Mouse (Mus musculus): ENCODE results near the gene Pbrm1. TPM values are rescaled to one million over a fixed set of nuclear protein-coding genes. Genes with fewer than 3 reads are reported as not detected.

Pbrm1 gene
- polyA plus RNA-seq, 1 experiment from 2014 or later = 33.2 TPM

GRCm38 (mm10) chr14:31160196-31161150 lies 141.5 kb downstream of the Pbrm1 start:
- Histone ChIP-seq H3K27ac (ENCODE audit: low read depth) (peak overlapping the region; percentile 84), H3K4me1 (ENCODE audit: insufficient read depth) (peaks cover 35% of the 10 kb centered on the region), H3K9ac (replicated peaks) (peak overlapping the region; percentile 34), H3K36me3 (replicated peaks; ENCODE audit: insufficient read depth, low read length) (peaks cover 3% of the 10 kb centered on the region; the same call in 1 of the 2 replicates), H3K9me3 (ENCODE audit: low read length) (no peaks in the 10 kb centered on the region), H3K27me3 (ENCODE audit: insufficient read depth, low read length) (no peaks in the 10 kb centered on the region), H3K4me2 (ENCODE audit: low read depth, low read length) (peak overlapping the region; percentile 58), H3K4me3 (ENCODE audit: low read depth, low read length) (peak overlapping the region; percentile 9)
- TF ChIP-seq EP300 (IDR thresholded peaks at IDR 0.05; ENCODE audit: low read depth) (no peak), CTCF (IDR thresholded peaks at IDR 0.05; ENCODE audit: low read depth) (no peak)
- WGBS (ENCODE audit: insufficient replicate concordance) = 40% methylated on average over 27 of the region's 27 CpGs
- ATAC-seq = peak; percentile 85
- DNase-seq = peak; percentile 58

GRCm38 (mm10) chr14:31161191-31161590 lies 142.3 kb downstream of the Pbrm1 start:
- Histone ChIP-seq H3K4me2 (ENCODE audit: low read depth, low read length) (peak overlapping the region; percentile 39; the same call in 1 of the 2 replicates), H3K9me3 (ENCODE audit: low read length) (no peaks in the 10 kb centered on the region), H3K4me3 (ENCODE audit: low read depth, low read length) (no peak overlapping the region), H3K27ac (ENCODE audit: low read depth) (0 out of 2 replicates have a peak overlapping the region, but pooled peaks have one; percentile 84), H3K27me3 (ENCODE audit: insufficient read depth, low read length) (no peaks in the 10 kb centered on the region), H3K9ac (replicated peaks) (no peak overlapping the region), H3K4me1 (ENCODE audit: insufficient read depth) (peaks cover 38% of the 10 kb centered on the region), H3K36me3 (replicated peaks; ENCODE audit: insufficient read depth, low read length) (peaks cover 2% of the 10 kb centered on the region; the same call in 1 of the 2 replicates)
- 80% methylated on average over 7 of the region's 7 CpGs for WGBS (ENCODE audit: insufficient replicate concordance)
- no peak for DNase-seq
- no peak for ATAC-seq
- TF ChIP-seq CTCF (IDR thresholded peaks at IDR 0.05; ENCODE audit: low read depth) (no peak), EP300 (IDR thresholded peaks at IDR 0.05; ENCODE audit: low read depth) (no peak)

GRCm38 (mm10) chr14:31161638-31162037 lies 142.7 kb downstream of the Pbrm1 start:
- H3K9me3 ChIP-seq (ENCODE audit: low read length) = no peaks in the 10 kb centered on the region
- H3K4me2 ChIP-seq (ENCODE audit: low read depth, low read length) = peak overlapping the region; percentile 39; the same call in 1 of the 2 replicates
- H3K27ac ChIP-seq (ENCODE audit: low read depth) = no peak overlapping the region
- H3K4me3 ChIP-seq (ENCODE audit: low read depth, low read length) = no peak overlapping the region
- 68% methylated on average over 10 of the region's 10 CpGs for WGBS (ENCODE audit: insufficient replicate concordance)
- peaks cover 1% of the 10 kb centered on the region; the same call in 1 of the 2 replicates for H3K36me3 ChIP-seq (replicated peaks; ENCODE audit: insufficient read depth, low read length)
- H3K27me3 ChIP-seq (ENCODE audit: insufficient read depth, low read length) = no peaks in the 10 kb centered on the region
- TF ChIP-seq EP300 (IDR thresholded peaks at IDR 0.05; ENCODE audit: low read depth) = no peak
- no peak for TF ChIP-seq CTCF (IDR thresholded peaks at IDR 0.05; ENCODE audit: low read depth)
- no peak overlapping the region for H3K9ac ChIP-seq (replicated peaks)
- ATAC-seq (no peak), DNase-seq (no peak)
- peaks cover 42% of the 10 kb centered on the region for H3K4me1 ChIP-seq (ENCODE audit: insufficient read depth)

- H3K4me3 ChIP-seq (ENCODE audit: low read depth, low read length) = no peak overlapping the region
- no peak overlapping the region for H3K9ac ChIP-seq (replicated peaks)
- WGBS (ENCODE audit: insufficient replicate concordance) = 44% methylated on average over 8 of the region's 8 CpGs
- ATAC-seq = peak; percentile 12; the same call in 1 of the 2 replicates
- 0 out of 2 replicates have a peak overlapping the region, but pooled peaks have one; percentile 16 for H3K27ac ChIP-seq (ENCODE audit: low read depth)
- DNase-seq = no peak
- peaks cover 45% of the 10 kb centered on the region for H3K4me1 ChIP-seq (ENCODE audit: insufficient read depth)
- H3K36me3 ChIP-seq (replicated peaks; ENCODE audit: insufficient read depth, low read length) = no peaks in the 10 kb centered on the region
- no peaks in the 10 kb centered on the region for H3K27me3 ChIP-seq (ENCODE audit: insufficient read depth, low read length)
- TF ChIP-seq EP300 (IDR thresholded peaks at IDR 0.05; ENCODE audit: low read depth) = no peak
- TF ChIP-seq CTCF (IDR thresholded peaks at IDR 0.05; ENCODE audit: low read depth) = no peak
- H3K9me3 ChIP-seq (ENCODE audit: low read length) = no peaks in the 10 kb centered on the region
- H3K4me2 ChIP-seq (ENCODE audit: low read depth, low read length) = no peak overlapping the region
Measured at GRCm38 (mm10) chr14:31164067-31164466, 145.1 kb downstream of the Pbrm1 start.

- Histone ChIP-seq H3K36me3 (replicated peaks; ENCODE audit: insufficient read depth, low read length) (no peaks in the 10 kb centered on the region), H3K27ac (ENCODE audit: low read depth) (no peak overlapping the region), H3K4me2 (ENCODE audit: low read depth, low read length) (no peak overlapping the region), H3K9me3 (ENCODE audit: low read length) (no peaks in the 10 kb centered on the region), H3K27me3 (ENCODE audit: insufficient read depth, low read length) (no peaks in the 10 kb centered on the region), H3K4me3 (ENCODE audit: low read depth, low read length) (no peak overlapping the region), H3K4me1 (ENCODE audit: insufficient read depth) (peaks cover 41% of the 10 kb centered on the region), H3K9ac (replicated peaks) (0 out of 2 replicates have a peak overlapping the region, but pooled peaks have one; percentile 0)
- DNase-seq (no peak), ATAC-seq (no peak)
- 47% methylated on average over 2 of the region's 2 CpGs for WGBS (ENCODE audit: insufficient replicate concordance)
- TF ChIP-seq CTCF (IDR thresholded peaks at IDR 0.05; ENCODE audit: low read depth) = no peak
- TF ChIP-seq EP300 (IDR thresholded peaks at IDR 0.05; ENCODE audit: low read depth) = no peak
Measured at GRCm38 (mm10) chr14:31165010-31165409, 146.1 kb downstream of the Pbrm1 start.

GRCm38 (mm10) chr14:31165458-31165857 lies 146.5 kb downstream of the Pbrm1 start:
- 0 out of 2 replicates have a peak overlapping the region, but pooled peaks have one; percentile 22 for H3K4me2 ChIP-seq (ENCODE audit: low read depth, low read length)
- 0 out of 2 replicates have a peak overlapping the region, but pooled peaks have one; percentile 0 for H3K9ac ChIP-seq (replicated peaks)
- no peak for TF ChIP-seq EP300 (IDR thresholded peaks at IDR 0.05; ENCODE audit: low read depth)
- TF ChIP-seq CTCF (IDR thresholded peaks at IDR 0.05; ENCODE audit: low read depth) = no peak
- WGBS (ENCODE audit: insufficient replicate concordance) = 44% methylated on average over 7 of the region's 7 CpGs
- ATAC-seq = no peak
- H3K36me3 ChIP-seq (replicated peaks; ENCODE audit: insufficient read depth, low read length) = peaks cover 3% of the 10 kb centered on the region; the same call in 1 of the 2 replicates
- peak overlapping the region; percentile 34; the same call in 1 of the 2 replicates for H3K27ac ChIP-seq (ENCODE audit: low read depth)
- no peaks in the 10 kb centered on the region for H3K27me3 ChIP-seq (ENCODE audit: insufficient read depth, low read length)
- H3K9me3 ChIP-seq (ENCODE audit: low read length) = no peaks in the 10 kb centered on the region
- H3K4me1 ChIP-seq (ENCODE audit: insufficient read depth) = peaks cover 41% of the 10 kb centered on the region
- no peak for DNase-seq
- H3K4me3 ChIP-seq (ENCODE audit: low read depth, low read length) = no peak overlapping the region
